In genomic region chr14:57533214-57533613, GRCm38 (mm10) we compare ENCODE assay signal across 9 mouse cellular contexts. TPM values are rescaled to one million over a fixed set of nuclear protein-coding genes. Genes with fewer than 3 reads are reported as not detected.
DNase-seq lines count a peak whose midpoint lies in the region; ATAC-seq and TF ChIP-seq lines count a peak whose summit lies in the region.
"Had no signal": no experiment of that assay in that cellular context is flagged by ENCODE, and none has a peak within 500 bp of the region (broad histone marks: within the 10 kb centered on the region; RNA-seq: fewer than 3 reads in every experiment).

No protein-coding gene starts in this region.

- TF ChIP-seq POLR2A in bone marrow macrophage, adult 2 months (IDR thresholded peaks at IDR 0.05; ENCODE audit: borderline replicate concordance, low read depth, low read length): no peak

- H3K9ac ChIP-seq in forebrain, embryonic 16.5 days (replicated peaks; ENCODE audit: low read depth, low read length): no peak overlapping the region
- no peak overlapping the region for H3K9ac ChIP-seq in midbrain, embryonic 16.5 days (ENCODE audit: low read depth, low read length)

- 38% methylated on average over 3 of the region's 3 CpGs for WGBS in forebrain, embryonic 10.5 days
- WGBS in forebrain, embryonic 16.5 days: 42% methylated on average over 3 of the region's 3 CpGs
- WGBS in midbrain, embryonic 10.5 days: 26% methylated on average over 3 of the region's 3 CpGs
- 38% methylated on average over 3 of the region's 3 CpGs for WGBS in midbrain, embryonic 16.5 days

- H3K9me3 ChIP-seq in forebrain, embryonic 10.5 days: no peaks in the 10 kb centered on the region
- no peaks in the 10 kb centered on the region for H3K9me3 ChIP-seq in forebrain, embryonic 16.5 days (ENCODE audit: control insufficient read depth, low read length)
- H3K9me3 ChIP-seq in midbrain, embryonic 10.5 days (replicated peaks): no peaks in the 10 kb centered on the region
- no peaks in the 10 kb centered on the region for H3K9me3 ChIP-seq in midbrain, embryonic 16.5 days (replicated peaks; ENCODE audit: control insufficient read depth, low read length, poor library complexity, severe bottlenecking)

- intact Hi-C loops in gastrocnemius, postnatal 14 days (cut with DNase I; ENCODE audit: low total_unique reads): no loop called here

- no peaks in the 10 kb centered on the region for H3K36me3 ChIP-seq in forebrain, embryonic 10.5 days (replicated peaks)
- no peaks in the 10 kb centered on the region for H3K36me3 ChIP-seq in forebrain, embryonic 16.5 days (ENCODE audit: control insufficient read depth, insufficient read depth)
- no peaks in the 10 kb centered on the region for H3K36me3 ChIP-seq in midbrain, embryonic 10.5 days
- no peaks in the 10 kb centered on the region for H3K36me3 ChIP-seq in midbrain, embryonic 16.5 days (ENCODE audit: control insufficient read depth, insufficient read depth, low read length)

- H3K27ac ChIP-seq in forebrain, embryonic 10.5 days: no peak overlapping the region
- no peak overlapping the region for H3K27ac ChIP-seq in forebrain, embryonic 16.5 days (ENCODE audit: low read length)
- H3K27ac ChIP-seq in midbrain, embryonic 10.5 days (replicated peaks): no peak overlapping the region
- no peak overlapping the region for H3K27ac ChIP-seq in midbrain, embryonic 16.5 days (ENCODE audit: low read length)
- H3K27ac ChIP-seq in bone marrow macrophage, adult 2 months (ENCODE audit: insufficient read depth, low read depth, low read length): no peak overlapping the region

- peak; percentile 91 for TF ChIP-seq CTCF in bone marrow macrophage, adult 2 months (IDR thresholded peaks at IDR 0.05; ENCODE audit: low read depth, low read length)

- no peak overlapping the region for H3K4me3 ChIP-seq in forebrain, embryonic 10.5 days
- H3K4me3 ChIP-seq in forebrain, embryonic 16.5 days (replicated peaks; ENCODE audit: low read length): no peak overlapping the region
- no peak overlapping the region for H3K4me3 ChIP-seq in midbrain, embryonic 10.5 days
- H3K4me3 ChIP-seq in midbrain, embryonic 16.5 days (ENCODE audit: low read depth, low read length): no peak overlapping the region
- H3K4me3 ChIP-seq in bone marrow macrophage, adult 2 months (ENCODE audit: insufficient read depth, low read length): no peak overlapping the region

- H3K4me2 ChIP-seq in forebrain, embryonic 16.5 days (ENCODE audit: low read length): no peak overlapping the region
- H3K4me2 ChIP-seq in midbrain, embryonic 16.5 days (ENCODE audit: low read length): no peak overlapping the region

- DNase-seq in forebrain, embryonic 10.5 days (ENCODE audit: extremely low spot score, low spot score): peak; percentile 57
- peak; percentile 65 for DNase-seq in midbrain, embryonic 10.5 days (ENCODE audit: low spot score)
- peak; percentile 69 for DNase-seq in gastrocnemius, postnatal 14 days
- peak; percentile 68 for DNase-seq in lung, postnatal 25 days (ENCODE audit: low spot score)
- DNase-seq in urinary bladder, postnatal 14 days (ENCODE audit: low spot score): peak; percentile 56

- peaks cover 43% of the 10 kb centered on the region for H3K4me1 ChIP-seq in forebrain, embryonic 10.5 days
- H3K4me1 ChIP-seq in forebrain, embryonic 16.5 days (replicated peaks; ENCODE audit: control insufficient read depth, insufficient read depth, low read length): peaks cover 32% of the 10 kb centered on the region
- H3K4me1 ChIP-seq in midbrain, embryonic 10.5 days: peaks cover 46% of the 10 kb centered on the region
- H3K4me1 ChIP-seq in midbrain, embryonic 16.5 days (ENCODE audit: control insufficient read depth, insufficient read depth, low read length): peaks cover 25% of the 10 kb centered on the region
- peaks cover 10% of the 10 kb centered on the region for H3K4me1 ChIP-seq in bone marrow macrophage, adult 2 months (ENCODE audit: control insufficient read depth, insufficient read depth, low read length)

- ATAC-seq in forebrain, embryonic 16.5 days: no peak
- no peak for ATAC-seq in midbrain, embryonic 16.5 days

- peaks cover 80% of the 10 kb centered on the region for H3K27me3 ChIP-seq in forebrain, embryonic 10.5 days (ENCODE audit: poor library complexity, severe bottlenecking)
- no peaks in the 10 kb centered on the region for H3K27me3 ChIP-seq in forebrain, embryonic 16.5 days (replicated peaks; ENCODE audit: control insufficient read depth, insufficient read depth, low read length)
- H3K27me3 ChIP-seq in midbrain, embryonic 10.5 days (ENCODE audit: low read depth, poor library complexity, severe bottlenecking): peaks cover 55% of the 10 kb centered on the region
- H3K27me3 ChIP-seq in midbrain, embryonic 16.5 days (ENCODE audit: control insufficient read depth, insufficient read depth, low read depth, low read length): no peaks in the 10 kb centered on the region

RNA-seq across cellular contexts. Expression of gene Il17d, which starts 8.6 kb away (rescaled TPM):
- 0.23 and 0.51 TPM in 2 replicates for polyA plus RNA-seq in forebrain, embryonic 10.5 days (2016; fragmentation: Nextera tagmentation; extraction: Ambion mirVana)
- polyA plus RNA-seq in forebrain, embryonic 16.5 days (2015; fragmentation: Nextera tagmentation; extraction: Ambion mirVana): 4.7 and 5.0 TPM in 2 replicates
- 0.74 and 1.4 TPM in 2 replicates for polyA plus RNA-seq in midbrain, embryonic 10.5 days (2016; fragmentation: Nextera tagmentation; extraction: Ambion mirVana)
- 6.8 and 7.2 TPM in 2 replicates for polyA plus RNA-seq in midbrain, embryonic 16.5 days (2015; fragmentation: Nextera tagmentation; extraction: Ambion mirVana)
- not detected in 2 replicates for polyA plus RNA-seq in bone marrow macrophage, adult 2 months (2012; ENCODE audit: insufficient read depth, insufficient read length, missing spikeins)
- 1 to 10 TPM; 4.8 to 6.4 TPM for total RNA-seq in gastrocnemius, postnatal 14 days (2021)
- total RNA-seq: hematopoietic stem cell, adult 5-6 weeks had no signal

RNA-seq across cellular contexts. Expression of gene Eef1akmt1, which starts 38.2 kb away (rescaled TPM):
- 95.9 and 99.0 TPM in 2 replicates for polyA plus RNA-seq in forebrain, embryonic 10.5 days (2016; fragmentation: Nextera tagmentation; extraction: Ambion mirVana)
- 98.0 and 103 TPM in 2 replicates for polyA plus RNA-seq in forebrain, embryonic 16.5 days (2015; fragmentation: Nextera tagmentation; extraction: Ambion mirVana)
- polyA plus RNA-seq in midbrain, embryonic 10.5 days (2016; fragmentation: Nextera tagmentation; extraction: Ambion mirVana): 91.0 and 110 TPM in 2 replicates
- 87.3 and 89.3 TPM in 2 replicates for polyA plus RNA-seq in midbrain, embryonic 16.5 days (2015; fragmentation: Nextera tagmentation; extraction: Ambion mirVana)
- polyA plus RNA-seq in bone marrow macrophage, adult 2 months (2012; ENCODE audit: insufficient read depth, insufficient read length, missing spikeins): 30.7 and 32.2 TPM in 2 replicates
- 10 to 100 TPM; 21.9 to 31.0 TPM for total RNA-seq in gastrocnemius, postnatal 14 days (2021)
